Mouse (Mus musculus) lung, embryonic 16.5 days (tissue): ENCODE data around the gene Peli1. TPM values are rescaled to one million over a fixed set of nuclear protein-coding genes. Genes with fewer than 3 reads are reported as not detected.
"Not testable (repeated sequence)": the region's sequence is repeated elsewhere in the genome, so short reads cannot be mapped to it uniquely, and the experiment has no call there.

Experiments used
- ATAC-seq: fragments of 200-750 bp; cut with Nextera tagmentation; 2 replicates; pipeline ENCODE4 v1.8.0; 2017; ENCODE audit warnings: low read depth, mild to moderate bottlenecking, moderate library complexity
- H3K27ac ChIP-seq: fragments of 300-500 bp; sonication (generic); 2 replicates; pipeline ENCODE4 v1.5.1; 2014; ENCODE audit warnings: mild to moderate bottlenecking, control low read depth, low read length
- H3K27me3 ChIP-seq: fragments of 300-500 bp; sonication (generic); 2 replicates; pipeline ENCODE4 v1.6.1; 2014; ENCODE audit warnings: low read depth, low read length, mixed read lengths; ENCODE audit not compliant: control insufficient read depth, insufficient read depth
- H3K36me3 ChIP-seq: fragments of 300-500 bp; sonication (generic); 2 replicates; pipeline ENCODE4 v1.6.1; 2014; ENCODE audit warnings: low read length; ENCODE audit not compliant: control insufficient read depth, insufficient read depth
- H3K4me1 ChIP-seq: fragments of 300-500 bp; sonication (generic); replicated peaks from 2 replicates; pipeline ENCODE4 v1.6.1; 2014; ENCODE audit warnings: low read length, mixed read lengths; ENCODE audit not compliant: control insufficient read depth, insufficient read depth
- H3K4me2 ChIP-seq: fragments of 300-500 bp; sonication (generic); 2 replicates; pipeline ENCODE4 v1.6.1; 2014; ENCODE audit warnings: low read depth, low read length, control low read depth
- H3K4me3 ChIP-seq: fragments of 300-500 bp; sonication (generic); 2 replicates; pipeline ENCODE4 v1.5.1; 2014; ENCODE audit warnings: mild to moderate bottlenecking, low read length, control low read depth
- H3K9ac ChIP-seq: fragments of 300-500 bp; sonication (generic); 2 replicates; pipeline ENCODE4 v1.6.1; 2014; ENCODE audit warnings: low read length, control low read depth
- H3K9me3 ChIP-seq: fragments of 300-500 bp; sonication (generic); 2 replicates; pipeline ENCODE4 v1.6.1; 2016; ENCODE audit warnings: low read length; ENCODE audit not compliant: control insufficient read depth
- WGBS: fragments of 180-500 bp; shearing (Covaris S2); extraction: QIAGEN DNeasy Blood & Tissue Kit; methylation state at CpG from one replicate; pipeline ENCODE4 v1.1.7; 2014; 5-methylcytosine and 5-hydroxymethylcytosine counted together
- polyA plus RNA-seq: library from polyadenylated mRNA; unstranded; fragments of >200 nt; fragmentation: Nextera tagmentation; extraction: Ambion mirVana; gene quantifications from 2 replicates; pipeline ENCODE4 v1.2.1, GENCODE M21; 2015

The Peli1 gene
- polyA plus RNA-seq, 1 experiment from 2014 or later, result 49.4 TPM

GRCm38 (mm10) chr11:21181616-21182015 lies 90.5 kb downstream of the Peli1 start:
- Histone ChIP-seq H3K9ac (no peak overlapping the region), H3K4me2 (no peak overlapping the region), H3K4me3 (no peak overlapping the region), H3K4me1 (no peaks in the 10 kb centered on the region), H3K27me3 (no peaks in the 10 kb centered on the region), H3K27ac (no peak overlapping the region), H3K9me3 (no peaks in the 10 kb centered on the region), H3K36me3 (no peaks in the 10 kb centered on the region)
- WGBS, result 71% methylated on average over 2 of the region's 2 CpGs
- ATAC-seq, result no peak

GRCm38 (mm10) chr11:21182709-21183108 lies 91.6 kb downstream of the Peli1 start:
- H3K27me3 ChIP-seq, result no peaks in the 10 kb centered on the region
- H3K9ac ChIP-seq, result no peak overlapping the region
- H3K4me2 ChIP-seq, result no peak overlapping the region
- H3K4me1 ChIP-seq, result no peaks in the 10 kb centered on the region
- no peak for ATAC-seq
- no peaks in the 10 kb centered on the region for H3K36me3 ChIP-seq
- no peaks in the 10 kb centered on the region for H3K9me3 ChIP-seq
- H3K27ac ChIP-seq, result no peak overlapping the region
- 35% methylated on average over 1 of the region's 1 CpGs for WGBS
- no peak overlapping the region for H3K4me3 ChIP-seq

- WGBS, result 86% methylated on average over 8 of the region's 8 CpGs
- not testable (repeated sequence) for H3K4me1 ChIP-seq, H3K9ac ChIP-seq, H3K4me3 ChIP-seq, H3K27me3 ChIP-seq, H3K9me3 ChIP-seq, H3K36me3 ChIP-seq, ATAC-seq, H3K27ac ChIP-seq, H3K4me2 ChIP-seq
Measured at GRCm38 (mm10) chr11:21191821-21192220, 100.7 kb downstream of the Peli1 start.

GRCm38 (mm10) chr11:21194851-21195250 lies 103.8 kb downstream of the Peli1 start:
- H3K4me2 ChIP-seq, result no peak overlapping the region
- H3K9ac ChIP-seq, result no peak overlapping the region
- no peaks in the 10 kb centered on the region for H3K36me3 ChIP-seq
- no peak for ATAC-seq
- no peaks in the 10 kb centered on the region for H3K4me1 ChIP-seq
- no peak overlapping the region for H3K4me3 ChIP-seq
- H3K27me3 ChIP-seq, result no peaks in the 10 kb centered on the region
- no peaks in the 10 kb centered on the region for H3K9me3 ChIP-seq
- 90% methylated on average over 3 of the region's 3 CpGs for WGBS
- H3K27ac ChIP-seq, result no peak overlapping the region

Other genes with a start within 250 kb of the Peli1 start
- 9.5 and 10.7 TPM in 2 replicates for gene Vps54, start 148.0 kb downstream of the Peli1 start, polyA plus RNA-seq